In genomic region chr2:144635644-144636320, GRCm38 (mm10) we compare ENCODE assay signal across 8 mouse cellular contexts. TPM values are rescaled to one million over a fixed set of nuclear protein-coding genes. Genes with fewer than 3 reads are reported as not detected.
DNase-seq lines count a peak whose midpoint lies in the region; ATAC-seq and TF ChIP-seq lines count a peak whose summit lies in the region.

No protein-coding gene starts in this region.

- H3K27me3 ChIP-seq in E14TG2a.4 (ENCODE audit: insufficient read depth, low read length), result no peaks in the 10 kb centered on the region
- H3K27me3 ChIP-seq in embryonic facial prominence, embryonic 14.5 days (replicated peaks; ENCODE audit: control insufficient read depth, insufficient read depth, low read length), result no peaks in the 10 kb centered on the region
- no peaks in the 10 kb centered on the region for H3K27me3 ChIP-seq in heart, postnatal 0 days (ENCODE audit: control insufficient read depth, insufficient read depth, low read length)
- no peaks in the 10 kb centered on the region for H3K27me3 ChIP-seq in liver, embryonic 11.5 days (replicated peaks; ENCODE audit: control insufficient read depth, insufficient read depth, low read length)
- H3K27me3 ChIP-seq in neural tube, embryonic 12.5 days (replicated peaks), result no peaks in the 10 kb centered on the region

- peaks cover 35% of the 10 kb centered on the region for H3K36me3 ChIP-seq in E14TG2a.4 (ENCODE audit: insufficient read depth, low read length)
- H3K36me3 ChIP-seq in embryonic facial prominence, embryonic 14.5 days (ENCODE audit: control insufficient read depth, insufficient read depth, low read length), result no peaks in the 10 kb centered on the region
- H3K36me3 ChIP-seq in heart, postnatal 0 days (replicated peaks; ENCODE audit: control insufficient read depth, insufficient read depth, low read length), result no peaks in the 10 kb centered on the region
- H3K36me3 ChIP-seq in liver, embryonic 11.5 days (ENCODE audit: control insufficient read depth, insufficient read depth, low read length), result no peaks in the 10 kb centered on the region; the same call in 1 of the 2 replicates
- H3K36me3 ChIP-seq in neural tube, embryonic 12.5 days, result no peaks in the 10 kb centered on the region

- TF ChIP-seq EP300 in heart, postnatal 0 days (IDR thresholded peaks at IDR 0.05; ENCODE audit: low read depth), result no peak

- no peak overlapping the region for H3K9ac ChIP-seq in embryonic facial prominence, embryonic 14.5 days (ENCODE audit: low read depth, low read length)
- H3K9ac ChIP-seq in heart, postnatal 0 days (replicated peaks; ENCODE audit: low read depth, low read length), result no peak overlapping the region
- H3K9ac ChIP-seq in liver, embryonic 11.5 days (ENCODE audit: low read depth, low read length), result no peak overlapping the region
- H3K9ac ChIP-seq in neural tube, embryonic 12.5 days, result no peak overlapping the region

- TF ChIP-seq CTCF in E14TG2a.4 (conservative IDR thresholded peaks at IDR 0.05; ENCODE audit: low read length), result peak; percentile 97
- TF ChIP-seq CTCF in heart, postnatal 0 days (IDR thresholded peaks at IDR 0.05; ENCODE audit: low read depth), result peak; percentile 87

- peak; percentile 58 to 71 for DNase-seq in adrenal gland, postnatal 36 days
- peak; percentile 66 for DNase-seq in embryonic facial prominence, embryonic 14.5 days (ENCODE audit: low spot score)
- no peak for DNase-seq in heart, postnatal 0 days (ENCODE audit: low spot score)
- DNase-seq in kidney, postnatal 14 days, result peak; percentile 71
- peak; percentile 45 for DNase-seq in liver, embryonic 11.5 days (ENCODE audit: low spot score)
- peak; percentile 40 to 46 for DNase-seq in thymus, postnatal 36 days

- no peak overlapping the region for H3K27ac ChIP-seq in embryonic facial prominence, embryonic 14.5 days (replicated peaks; ENCODE audit: low read depth, low read length)
- no peak overlapping the region for H3K27ac ChIP-seq in heart, postnatal 0 days (ENCODE audit: low read depth)
- no peak overlapping the region for H3K27ac ChIP-seq in liver, embryonic 11.5 days (ENCODE audit: low read depth, low read length)
- H3K27ac ChIP-seq in neural tube, embryonic 12.5 days, result no peak overlapping the region

- no peak overlapping the region for H3K4me2 ChIP-seq in embryonic facial prominence, embryonic 14.5 days (ENCODE audit: low read depth, low read length)
- H3K4me2 ChIP-seq in heart, postnatal 0 days (ENCODE audit: low read depth, low read length), result no peak overlapping the region
- no peak overlapping the region for H3K4me2 ChIP-seq in liver, embryonic 11.5 days
- H3K4me2 ChIP-seq in neural tube, embryonic 12.5 days (replicated peaks), result no peak overlapping the region

- peaks cover 12% of the 10 kb centered on the region for H3K4me1 ChIP-seq in E14TG2a.4 (replicated peaks; ENCODE audit: low read depth, low read length)
- no peaks in the 10 kb centered on the region for H3K4me1 ChIP-seq in embryonic facial prominence, embryonic 14.5 days (ENCODE audit: control insufficient read depth, insufficient read depth, low read length)
- H3K4me1 ChIP-seq in heart, postnatal 0 days (ENCODE audit: control insufficient read depth, insufficient read depth), result no peaks in the 10 kb centered on the region
- no peaks in the 10 kb centered on the region for H3K4me1 ChIP-seq in liver, embryonic 11.5 days (replicated peaks; ENCODE audit: control insufficient read depth, insufficient read depth, low read length)
- H3K4me1 ChIP-seq in neural tube, embryonic 12.5 days, result peaks cover 6% of the 10 kb centered on the region; the same call in 1 of the 2 replicates

- peak; percentile 62; the same call in 1 of the 2 replicates for ATAC-seq in embryonic facial prominence, embryonic 14.5 days (ENCODE audit: low read depth)
- ATAC-seq in heart, postnatal 0 days (ENCODE audit: insufficient read depth, low read depth), result no peak; the same call in 1 of the 2 replicates
- peak; percentile 69 for ATAC-seq in liver, embryonic 11.5 days (replicated peaks; ENCODE audit: low FRiP score)
- peak; percentile 68; the same call in 1 of the 2 replicates for ATAC-seq in neural tube, embryonic 12.5 days (ENCODE audit: low FRiP score, low read depth)

- peaks cover 9% of the 10 kb centered on the region for H3K9me3 ChIP-seq in E14TG2a.4 (ENCODE audit: low read length)
- H3K9me3 ChIP-seq in embryonic facial prominence, embryonic 14.5 days (ENCODE audit: control insufficient read depth, low read length), result peaks cover 5% of the 10 kb centered on the region; the same call in 1 of the 2 replicates
- no peaks in the 10 kb centered on the region for H3K9me3 ChIP-seq in heart, postnatal 0 days (replicated peaks; ENCODE audit: control insufficient read depth, low read length)
- H3K9me3 ChIP-seq in liver, embryonic 11.5 days (ENCODE audit: control insufficient read depth, low read length), result no peaks in the 10 kb centered on the region
- H3K9me3 ChIP-seq in neural tube, embryonic 12.5 days, result no peaks in the 10 kb centered on the region

- no peak overlapping the region for H3K4me3 ChIP-seq in E14TG2a.4 (replicated peaks; ENCODE audit: low read length)
- H3K4me3 ChIP-seq in embryonic facial prominence, embryonic 14.5 days (ENCODE audit: low read depth, low read length), result no peak overlapping the region
- no peak overlapping the region for H3K4me3 ChIP-seq in heart, postnatal 0 days (ENCODE audit: low read depth, low read length)
- H3K4me3 ChIP-seq in liver, embryonic 11.5 days (ENCODE audit: low read depth, low read length), result no peak overlapping the region
- no peak overlapping the region for H3K4me3 ChIP-seq in neural tube, embryonic 12.5 days

- WGBS in embryonic facial prominence, embryonic 14.5 days, result 20% methylated on average over 5 of the region's 5 CpGs
- 11% methylated on average over 5 of the region's 5 CpGs for WGBS in heart, postnatal 0 days
- 18% methylated on average over 5 of the region's 5 CpGs for WGBS in liver, embryonic 11.5 days
- WGBS in neural tube, embryonic 12.5 days, result 29% methylated on average over 5 of the region's 5 CpGs

RNA-seq across cellular contexts. Expression of gene Dtd1, which starts 36.1 kb away (rescaled TPM):
- 10 to 100 TPM; 15.8 to 20.0 TPM for total RNA-seq in adrenal gland, postnatal 36 days (2021)
- polyA plus RNA-seq in embryonic facial prominence, embryonic 14.5 days (2014; fragmentation: Nextera tagmentation; extraction: Ambion mirVana), result 33.3 and 37.2 TPM in 2 replicates
- total RNA-seq in heart, postnatal 0 days (2014; rRNA removed; ENCODE audit: low replicate concordance), result 11.9 and 24.2 TPM in 2 replicates
- 25.8 and 29.2 TPM in 2 replicates for polyA plus RNA-seq in heart, postnatal 0 days (2015; fragmentation: Nextera tagmentation; extraction: Ambion mirVana)
- 65.2 and 65.9 TPM in 2 replicates for polyA plus RNA-seq in liver, embryonic 11.5 days (2014; fragmentation: Nextera tagmentation; extraction: Ambion mirVana)
- 42.7 and 49.8 TPM in 2 replicates for polyA plus RNA-seq in neural tube, embryonic 12.5 days (2016; fragmentation: Nextera tagmentation; extraction: Ambion mirVana)

RNA-seq across cellular contexts. Expression of gene Smim26, which starts 41.9 kb away (rescaled TPM):
- total RNA-seq in adrenal gland, postnatal 36 days (2021), result 10 to 100 TPM; 50.7 to 57.4 TPM
- 33.0 and 44.4 TPM in 2 replicates for polyA plus RNA-seq in embryonic facial prominence, embryonic 14.5 days (2014; fragmentation: Nextera tagmentation; extraction: Ambion mirVana)
- total RNA-seq in heart, postnatal 0 days (2014; rRNA removed; ENCODE audit: low replicate concordance), result 50.3 and 60.3 TPM in 2 replicates
- 93.4 and 94.8 TPM in 2 replicates for polyA plus RNA-seq in heart, postnatal 0 days (2015; fragmentation: Nextera tagmentation; extraction: Ambion mirVana)
- 43.6 and 47.2 TPM in 2 replicates for polyA plus RNA-seq in liver, embryonic 11.5 days (2014; fragmentation: Nextera tagmentation; extraction: Ambion mirVana)
- 46.4 and 51.2 TPM in 2 replicates for polyA plus RNA-seq in neural tube, embryonic 12.5 days (2016; fragmentation: Nextera tagmentation; extraction: Ambion mirVana)
